Mouse (Mus musculus): Measurements from ENCODE around the gene Fcho2. TPM values are rescaled to one million over a fixed set of nuclear protein-coding genes. Genes with fewer than 3 reads are reported as not detected.
A peak's percentile ranks its signal among the peaks of the same experiment; 100 is the strongest.
"Not testable (repeated sequence)": the region's sequence is repeated elsewhere in the genome, so short reads cannot be mapped to it uniquely, and the experiment has no call there.

Fcho2 gene
- polyA plus RNA-seq, 1 experiment from 2014 or later, result 35.2 TPM

GRCm38 (mm10) chr13:98818205-98818604 is 3.0 kb upstream of the Fcho2 start:
- no peak for ATAC-seq (ENCODE audit: insufficient number of reproducible peaks, low FRiP score)
- H3K36me3 ChIP-seq, result no peaks in the 10 kb centered on the region
- H3K9me3 ChIP-seq (replicated peaks), result no peaks in the 10 kb centered on the region
- peaks cover 9% of the 10 kb centered on the region for H3K4me1 ChIP-seq (replicated peaks)
- no peak overlapping the region for H3K9ac ChIP-seq
- WGBS, result 73% methylated on average over 4 of the region's 4 CpGs
- H3K4me2 ChIP-seq, result no peak overlapping the region
- no peaks in the 10 kb centered on the region for H3K27me3 ChIP-seq (replicated peaks)
- H3K27ac ChIP-seq (ENCODE audit: poor library complexity, severe bottlenecking), result no peak overlapping the region
- no peak overlapping the region for H3K4me3 ChIP-seq

GRCm38 (mm10) chr13:98817766-98818165 is 2.5 kb upstream of the Fcho2 start:
- WGBS, result 55% methylated on average over 4 of the region's 4 CpGs
- H3K9me3 ChIP-seq (replicated peaks), result no peaks in the 10 kb centered on the region
- H3K4me1 ChIP-seq (replicated peaks), result peaks cover 11% of the 10 kb centered on the region
- H3K27ac ChIP-seq (ENCODE audit: poor library complexity, severe bottlenecking), result no peak overlapping the region
- ATAC-seq (ENCODE audit: insufficient number of reproducible peaks, low FRiP score), result no peak
- no peak overlapping the region for H3K4me2 ChIP-seq
- H3K4me3 ChIP-seq, result no peak overlapping the region
- no peaks in the 10 kb centered on the region for H3K27me3 ChIP-seq (replicated peaks)
- no peaks in the 10 kb centered on the region for H3K36me3 ChIP-seq
- no peak overlapping the region for H3K9ac ChIP-seq

- not testable (repeated sequence) for ATAC-seq (ENCODE audit: insufficient number of reproducible peaks, low FRiP score); H3K4me3 ChIP-seq; H3K4me2 ChIP-seq; H3K27me3 ChIP-seq (replicated peaks); H3K36me3 ChIP-seq; H3K9ac ChIP-seq; H3K27ac ChIP-seq (ENCODE audit: poor library complexity, severe bottlenecking); H3K9me3 ChIP-seq (replicated peaks)
- WGBS, result 81% methylated on average over 4 of the region's 4 CpGs
- H3K4me1 ChIP-seq (replicated peaks), result peaks cover 16% of the 10 kb centered on the region
Measured at GRCm38 (mm10) chr13:98816981-98817660, 1.9 kb upstream of the Fcho2 start.

- Histone ChIP-seq H3K4me3 (no peak overlapping the region), H3K27ac (ENCODE audit: poor library complexity, severe bottlenecking) (no peak overlapping the region), H3K4me1 (replicated peaks) (peaks cover 16% of the 10 kb centered on the region), H3K4me2 (no peak overlapping the region), H3K27me3 (replicated peaks) (no peaks in the 10 kb centered on the region), H3K9ac (no peak overlapping the region), H3K36me3 (no peaks in the 10 kb centered on the region), H3K9me3 (replicated peaks) (no peaks in the 10 kb centered on the region)
- no peak for ATAC-seq (ENCODE audit: insufficient number of reproducible peaks, low FRiP score)
- WGBS, result 84% methylated on average over 9 of the region's 9 CpGs
Measured at GRCm38 (mm10) chr13:98816571-98816970, 1.3 kb upstream of the Fcho2 start.

GRCm38 (mm10) chr13:98814275-98815040 is 791 bp downstream of the Fcho2 start:
- Histone ChIP-seq H3K4me1 (replicated peaks) (peaks cover 21% of the 10 kb centered on the region), H3K4me3 (peak overlapping the region; percentile 97), H3K9me3 (replicated peaks) (no peaks in the 10 kb centered on the region), H3K4me2 (peak overlapping the region; percentile 72), H3K9ac (peak overlapping the region; percentile 97), H3K36me3 (no peaks in the 10 kb centered on the region), H3K27me3 (replicated peaks) (no peaks in the 10 kb centered on the region), H3K27ac (ENCODE audit: poor library complexity, severe bottlenecking) (peak overlapping the region; percentile 99)
- WGBS, result under 1% methylated on average over 73 of the region's 81 CpGs
- ATAC-seq (ENCODE audit: insufficient number of reproducible peaks, low FRiP score), result peak; percentile 52

GRCm38 (mm10) chr13:98813596-98814274 is 1.5 kb downstream of the Fcho2 start:
- peak overlapping the region; percentile 97 for H3K9ac ChIP-seq
- H3K36me3 ChIP-seq, result no peaks in the 10 kb centered on the region
- ATAC-seq (ENCODE audit: insufficient number of reproducible peaks, low FRiP score), result no peak
- H3K4me1 ChIP-seq (replicated peaks), result peaks cover 21% of the 10 kb centered on the region
- no peaks in the 10 kb centered on the region for H3K27me3 ChIP-seq (replicated peaks)
- 26% methylated on average over 12 of the region's 12 CpGs for whole genome bisulfite sequencing
- H3K27ac ChIP-seq (ENCODE audit: poor library complexity, severe bottlenecking), result peak overlapping the region; percentile 99
- H3K4me3 ChIP-seq, result peak overlapping the region; percentile 97
- H3K9me3 ChIP-seq (replicated peaks), result no peaks in the 10 kb centered on the region
- peak overlapping the region; percentile 72 for H3K4me2 ChIP-seq

GRCm38 (mm10) chr13:98813167-98813566 is 2.1 kb downstream of the Fcho2 start:
- H3K9ac ChIP-seq, result no peak overlapping the region
- H3K27ac ChIP-seq (ENCODE audit: poor library complexity, severe bottlenecking), result no peak overlapping the region
- H3K4me1 ChIP-seq (replicated peaks), result peaks cover 21% of the 10 kb centered on the region
- no peaks in the 10 kb centered on the region for H3K27me3 ChIP-seq (replicated peaks)
- H3K4me3 ChIP-seq, result peak overlapping the region; percentile 97
- H3K4me2 ChIP-seq, result peak overlapping the region; percentile 72
- H3K9me3 ChIP-seq (replicated peaks), result no peaks in the 10 kb centered on the region
- H3K36me3 ChIP-seq, result no peaks in the 10 kb centered on the region
- WGBS, result 63% methylated on average over 2 of the region's 2 CpGs
- ATAC-seq (ENCODE audit: insufficient number of reproducible peaks, low FRiP score), result no peak

GRCm38 (mm10) chr13:98812285-98812684 is 3.0 kb downstream of the Fcho2 start:
- Histone ChIP-seq H3K27ac (ENCODE audit: poor library complexity, severe bottlenecking) (no peak overlapping the region), H3K4me3 (no peak overlapping the region), H3K9ac (no peak overlapping the region), H3K4me2 (peak overlapping the region; percentile 31), H3K9me3 (replicated peaks) (no peaks in the 10 kb centered on the region), H3K27me3 (replicated peaks) (no peaks in the 10 kb centered on the region), H3K4me1 (replicated peaks) (peaks cover 21% of the 10 kb centered on the region), H3K36me3 (no peaks in the 10 kb centered on the region)
- WGBS, result 58% methylated on average over 4 of the region's 4 CpGs
- no peak for ATAC-seq (ENCODE audit: insufficient number of reproducible peaks, low FRiP score)

GRCm38 (mm10) chr13:98810143-98810542 is 5.1 kb downstream of the Fcho2 start:
- peak overlapping the region; percentile 60 for H3K27ac ChIP-seq (ENCODE audit: poor library complexity, severe bottlenecking)
- peak; percentile 36 for ATAC-seq (ENCODE audit: insufficient number of reproducible peaks, low FRiP score)
- no peak overlapping the region for H3K4me2 ChIP-seq
- WGBS, result 37% methylated on average over 6 of the region's 6 CpGs
- peaks cover 15% of the 10 kb centered on the region for H3K4me1 ChIP-seq (replicated peaks)
- no peaks in the 10 kb centered on the region for H3K9me3 ChIP-seq (replicated peaks)
- H3K4me3 ChIP-seq, result no peak overlapping the region
- H3K27me3 ChIP-seq (replicated peaks), result no peaks in the 10 kb centered on the region
- H3K9ac ChIP-seq, result no peak overlapping the region
- H3K36me3 ChIP-seq, result peaks cover under 1% of the 10 kb centered on the region

- 33% methylated on average over 1 of the region's 1 CpGs for WGBS
- no peaks in the 10 kb centered on the region for H3K27me3 ChIP-seq (replicated peaks)
- H3K27ac ChIP-seq (ENCODE audit: poor library complexity, severe bottlenecking), result no peak overlapping the region
- H3K4me1 ChIP-seq (replicated peaks), result peaks cover 15% of the 10 kb centered on the region
- no peak overlapping the region for H3K4me3 ChIP-seq
- ATAC-seq (ENCODE audit: insufficient number of reproducible peaks, low FRiP score), result no peak
- H3K36me3 ChIP-seq, result peaks cover 9% of the 10 kb centered on the region
- H3K4me2 ChIP-seq, result no peak overlapping the region
- H3K9ac ChIP-seq, result no peak overlapping the region
- H3K9me3 ChIP-seq (replicated peaks), result no peaks in the 10 kb centered on the region
Measured at GRCm38 (mm10) chr13:98809087-98809486, 6.2 kb downstream of the Fcho2 start.

GRCm38 (mm10) chr13:98804480-98804879 is 10.8 kb downstream of the Fcho2 start:
- 89% methylated on average over 1 of the region's 1 CpGs for WGBS
- Histone ChIP-seq H3K36me3 (peaks cover 44% of the 10 kb centered on the region), H3K27me3 (replicated peaks) (no peaks in the 10 kb centered on the region), H3K27ac (ENCODE audit: poor library complexity, severe bottlenecking) (no peak overlapping the region), H3K4me2 (no peak overlapping the region), H3K4me1 (replicated peaks) (no peaks in the 10 kb centered on the region), H3K4me3 (no peak overlapping the region), H3K9me3 (replicated peaks) (peaks cover 5% of the 10 kb centered on the region), H3K9ac (no peak overlapping the region)
- ATAC-seq (ENCODE audit: insufficient number of reproducible peaks, low FRiP score), result no peak

All from heart, embryonic 12.5 days (tissue).